24 mouse cellular contexts compared by ENCODE assay signal in the genomic region with DNA sequence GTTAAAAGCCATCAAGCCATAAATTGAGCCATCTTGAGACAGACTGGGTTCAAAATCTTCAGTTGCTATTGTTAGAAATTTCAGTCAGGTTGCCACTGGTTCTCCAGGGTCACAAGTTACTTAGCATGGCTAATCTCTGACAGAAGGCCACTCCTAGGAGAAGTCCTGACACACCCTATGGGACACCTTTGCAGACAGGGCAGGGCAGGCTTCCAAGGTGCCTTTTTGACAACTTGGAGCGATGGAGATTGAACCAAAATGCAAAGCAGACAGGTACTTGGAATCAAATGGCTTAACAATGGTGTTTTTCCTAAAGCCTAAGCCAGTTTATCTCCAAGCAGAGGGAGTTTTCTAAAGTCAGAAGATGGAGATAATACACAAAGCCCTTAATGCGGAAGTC.
"Had no signal": no experiment of that assay in that cellular context is flagged by ENCODE, and none has a peak within 500 bp of the region (broad histone marks: within the 10 kb centered on the region; RNA-seq: fewer than 3 reads in every experiment).

No protein-coding gene starts in this region.

- DNase-seq: gastrocnemius, postnatal 14 days; gastrocnemius, postnatal 36 days; heart, adult 11 months; heart, adult 2 months; heart, postnatal 14 days; heart, postnatal 36 days; kidney, adult 11 months; kidney, adult 2 months; kidney, adult 9 months; kidney, postnatal 14 days; kidney, postnatal 36 days; layer of hippocampus, adult 9-11 months; layer of hippocampus, postnatal 36 days; left cerebral cortex, postnatal 4 days had no signal

- H3K4me1 ChIP-seq: hindbrain, embryonic 13.5 days; hindbrain, embryonic 15.5 days; kidney, embryonic 15.5 days; limb, embryonic 13.5 days; limb, embryonic 15.5 days had no signal

- H3K4me3 ChIP-seq: heart, adult 2 months; heart, embryonic 13.5 days; heart, embryonic 15.5 days; hindbrain, embryonic 13.5 days; hindbrain, embryonic 15.5 days; kidney, embryonic 15.5 days; limb, embryonic 13.5 days; limb, embryonic 15.5 days; liver, embryonic 15.5 days had no signal

- H3K36me3 ChIP-seq: heart, embryonic 13.5 days; heart, embryonic 15.5 days; hindbrain, embryonic 13.5 days; hindbrain, embryonic 15.5 days; kidney, embryonic 15.5 days; limb, embryonic 13.5 days; limb, embryonic 15.5 days; liver, embryonic 15.5 days had no signal

- H3K9ac ChIP-seq: heart, embryonic 13.5 days; heart, embryonic 15.5 days; hindbrain, embryonic 13.5 days; hindbrain, embryonic 15.5 days; kidney, embryonic 15.5 days; limb, embryonic 13.5 days; limb, embryonic 15.5 days; liver, embryonic 15.5 days had no signal

- ATAC-seq: hindbrain, postnatal 0 days had no signal

- H3K27ac ChIP-seq: heart, adult 2 months; heart, embryonic 13.5 days; heart, embryonic 15.5 days; hindbrain, embryonic 13.5 days; hindbrain, embryonic 15.5 days; hindbrain, postnatal 0 days; kidney, embryonic 15.5 days; kidney, postnatal 0 days; limb, embryonic 13.5 days; limb, embryonic 15.5 days; liver, embryonic 15.5 days had no signal

- H3K4me2 ChIP-seq: heart, embryonic 13.5 days; heart, embryonic 15.5 days; hindbrain, embryonic 13.5 days; hindbrain, embryonic 15.5 days; kidney, embryonic 15.5 days; limb, embryonic 13.5 days; limb, embryonic 15.5 days; liver, embryonic 15.5 days had no signal

- H3K27me3 ChIP-seq: heart, embryonic 13.5 days; hindbrain, embryonic 13.5 days; hindbrain, embryonic 15.5 days; kidney, embryonic 15.5 days; limb, embryonic 15.5 days; liver, embryonic 15.5 days had no signal

- H3K9me3 ChIP-seq: heart, embryonic 13.5 days; heart, embryonic 15.5 days; hindbrain, embryonic 13.5 days; hindbrain, embryonic 15.5 days; kidney, embryonic 15.5 days; limb, embryonic 15.5 days; liver, embryonic 15.5 days had no signal
